Mouse (Mus musculus): Measurements from ENCODE around the gene Polr2l. TPM values are rescaled to one million over a fixed set of nuclear protein-coding genes. Genes with fewer than 3 reads are reported as not detected.

Gene Polr2l
- polyA plus RNA-seq, 1 experiment from 2014 or later, result 83.8 TPM

DNA sequence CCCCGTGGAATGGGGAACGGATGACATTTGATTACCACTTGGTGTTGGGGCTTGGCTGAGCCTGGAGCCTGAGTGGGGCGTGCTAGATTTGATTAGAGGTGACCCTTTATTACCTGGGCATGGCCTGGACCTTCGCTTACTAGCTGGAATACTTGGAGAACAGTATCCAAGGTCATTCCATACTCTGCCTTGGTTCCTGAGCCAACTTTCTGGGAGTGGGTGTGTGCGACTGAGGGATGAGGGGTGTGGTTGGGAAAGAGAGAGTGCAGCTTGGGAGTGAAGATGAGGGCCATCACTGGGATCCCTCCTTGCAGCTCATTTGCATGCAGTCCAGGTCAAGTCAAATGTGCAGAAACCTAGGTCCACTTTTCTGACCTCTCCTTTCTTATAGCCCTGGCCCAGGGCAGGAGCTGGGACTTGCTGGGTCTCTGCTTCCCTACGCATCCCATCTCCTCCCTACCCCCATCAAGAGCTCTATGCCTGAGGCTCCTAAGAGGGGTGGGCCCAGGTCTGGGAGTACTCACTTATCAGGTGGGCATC lies 8.3 kb upstream of the Polr2l start:
- H3K27me3 ChIP-seq (replicated peaks), result no peaks in the 10 kb centered on the region; the same call in 1 of the 2 replicates
- peak overlapping the region; percentile 70 for H3K4me3 ChIP-seq

GRCm38 (mm10) chr7:141482531-141483024 lies 7.6 kb upstream of the Polr2l start:
- peaks cover 41% of the 10 kb centered on the region for H3K4me1 ChIP-seq
- H3K9ac ChIP-seq, result peak overlapping the region; percentile 68
- peak overlapping the region; percentile 89 for H3K4me2 ChIP-seq
- no peaks in the 10 kb centered on the region for H3K9me3 ChIP-seq
- ATAC-seq (replicated peaks), result peak; percentile 23
- H3K36me3 ChIP-seq (replicated peaks), result no peaks in the 10 kb centered on the region
- 7% methylated on average over 11 of the region's 11 CpGs for WGBS
- H3K27ac ChIP-seq, result peak overlapping the region; percentile 74
- peaks cover 4% of the 10 kb centered on the region; the same call in 1 of the 2 replicates for H3K27me3 ChIP-seq (replicated peaks)
- peak overlapping the region; percentile 70 for H3K4me3 ChIP-seq

More for the DNA sequence above, 8.3 kb upstream of the Polr2l start:
- Histone ChIP-seq H3K9me3 (no peaks in the 10 kb centered on the region), H3K27ac (no peak overlapping the region), H3K4me1 (peaks cover 41% of the 10 kb centered on the region), H3K36me3 (replicated peaks) (no peaks in the 10 kb centered on the region), H3K4me2 (peak overlapping the region; percentile 89), H3K9ac (no peak overlapping the region)
- WGBS, result 79% methylated on average over 6 of the region's 6 CpGs
- no peak for ATAC-seq (replicated peaks)

GRCm38 (mm10) chr7:141481498-141482401 lies 6.8 kb upstream of the Polr2l start:
- no peaks in the 10 kb centered on the region for H3K9me3 ChIP-seq
- H3K4me2 ChIP-seq, result peak overlapping the region; percentile 89
- peak; percentile 62 for ATAC-seq (replicated peaks)
- peak overlapping the region; percentile 68 for H3K9ac ChIP-seq
- peak overlapping the region; percentile 70 for H3K4me3 ChIP-seq
- peaks cover 11% of the 10 kb centered on the region for H3K27me3 ChIP-seq (replicated peaks)
- peaks cover 41% of the 10 kb centered on the region for H3K4me1 ChIP-seq
- H3K27ac ChIP-seq, result peak overlapping the region; percentile 74
- H3K36me3 ChIP-seq (replicated peaks), result no peaks in the 10 kb centered on the region
- WGBS, result under 1% methylated on average over 74 of the region's 81 CpGs

DNA sequence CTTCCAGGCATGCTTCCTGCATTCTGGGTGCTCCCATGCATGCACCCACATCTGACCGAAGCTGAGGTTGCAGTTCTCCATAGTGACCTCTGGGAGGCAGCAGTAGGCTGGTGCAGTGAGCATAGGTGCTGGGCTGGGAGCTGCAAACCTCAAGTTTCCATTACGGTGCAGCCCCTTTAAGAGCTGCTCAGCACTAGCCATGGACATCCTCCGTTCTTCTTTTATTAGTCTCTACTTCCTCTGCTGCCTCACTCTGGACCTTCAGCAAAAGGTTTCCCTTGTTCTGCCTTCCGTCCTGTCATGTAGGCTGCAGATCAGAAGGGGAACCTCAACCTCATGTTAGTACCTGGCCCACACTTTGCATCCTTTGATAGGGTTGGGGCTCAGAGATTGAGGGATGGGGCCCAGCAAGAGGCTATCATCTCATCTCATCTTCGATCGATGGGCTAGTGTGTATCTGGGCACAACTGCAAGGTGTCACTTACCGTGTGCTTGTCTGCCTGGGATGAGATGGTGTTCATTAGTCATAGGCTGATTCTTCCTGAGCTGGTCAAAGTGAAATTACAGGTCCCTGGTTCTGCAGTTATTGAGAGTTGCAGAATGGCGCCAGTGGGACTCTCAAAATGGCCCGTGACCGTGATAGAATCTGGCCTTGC lies 6.0 kb upstream of the Polr2l start:
- Histone ChIP-seq H3K36me3 (replicated peaks) (no peaks in the 10 kb centered on the region), H3K9me3 (no peaks in the 10 kb centered on the region), H3K4me2 (peak overlapping the region; percentile 89), H3K9ac (no peak overlapping the region), H3K27ac (peak overlapping the region; percentile 74; the same call in 1 of the 2 replicates), H3K4me3 (peak overlapping the region; percentile 70), H3K27me3 (replicated peaks) (peaks cover 12% of the 10 kb centered on the region), H3K4me1 (peaks cover 45% of the 10 kb centered on the region)
- ATAC-seq (replicated peaks), result peak; percentile 43; the same call in 1 of the 2 replicates
- WGBS, result 8% methylated on average over 10 of the region's 10 CpGs

GRCm38 (mm10) chr7:141478270-141478748 lies 3.4 kb upstream of the Polr2l start:
- Histone ChIP-seq H3K36me3 (replicated peaks) (no peaks in the 10 kb centered on the region), H3K4me1 (peaks cover 47% of the 10 kb centered on the region), H3K27ac (no peak overlapping the region), H3K9ac (no peak overlapping the region), H3K9me3 (no peaks in the 10 kb centered on the region), H3K4me3 (no peak overlapping the region), H3K27me3 (replicated peaks) (peaks cover 12% of the 10 kb centered on the region), H3K4me2 (no peak overlapping the region)
- 69% methylated on average over 5 of the region's 5 CpGs for WGBS
- no peak for ATAC-seq (replicated peaks)

DNA sequence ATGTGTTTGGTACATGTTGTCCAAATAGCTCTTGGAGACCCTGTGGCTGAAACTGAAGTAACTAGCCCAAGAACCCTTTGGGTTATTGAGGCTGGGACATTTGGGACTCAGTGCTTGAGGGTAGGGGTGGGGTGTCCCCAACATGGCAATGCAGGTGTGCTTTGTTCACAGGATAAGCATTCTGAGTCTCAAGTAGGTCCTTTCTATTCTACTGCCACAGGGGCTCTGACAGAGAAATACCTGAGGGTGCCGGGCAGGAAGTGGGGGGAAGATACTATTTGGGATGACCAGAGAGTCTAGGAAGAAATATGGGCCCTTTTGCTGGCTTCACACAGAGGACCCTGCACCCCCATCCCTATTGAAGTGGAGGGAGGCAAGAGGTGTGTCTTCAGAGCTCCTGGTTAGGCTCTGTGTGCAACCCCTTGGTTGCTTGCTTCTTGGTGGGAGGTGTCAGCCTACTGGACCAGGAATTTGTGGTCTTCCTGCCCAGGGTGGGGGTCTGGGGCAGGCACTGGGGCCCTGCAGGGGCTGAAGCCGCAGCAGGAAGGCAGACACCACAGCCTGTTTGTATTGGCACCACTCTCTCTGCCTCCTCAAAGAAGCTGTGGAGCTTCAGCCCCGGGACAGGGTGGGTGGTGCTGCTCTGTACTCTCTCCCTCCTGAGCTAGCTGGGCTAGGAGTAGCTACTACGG lies 2.8 kb upstream of the Polr2l start:
- Histone ChIP-seq H3K4me2 (no peak overlapping the region), H3K36me3 (replicated peaks) (peaks cover 2% of the 10 kb centered on the region; the same call in 1 of the 2 replicates), H3K27ac (no peak overlapping the region), H3K9me3 (no peaks in the 10 kb centered on the region), H3K9ac (no peak overlapping the region), H3K4me3 (no peak overlapping the region), H3K4me1 (peaks cover 42% of the 10 kb centered on the region), H3K27me3 (replicated peaks) (peaks cover 12% of the 10 kb centered on the region)
- WGBS, result 79% methylated on average over 4 of the region's 4 CpGs
- no peak for ATAC-seq (replicated peaks)

DNA sequence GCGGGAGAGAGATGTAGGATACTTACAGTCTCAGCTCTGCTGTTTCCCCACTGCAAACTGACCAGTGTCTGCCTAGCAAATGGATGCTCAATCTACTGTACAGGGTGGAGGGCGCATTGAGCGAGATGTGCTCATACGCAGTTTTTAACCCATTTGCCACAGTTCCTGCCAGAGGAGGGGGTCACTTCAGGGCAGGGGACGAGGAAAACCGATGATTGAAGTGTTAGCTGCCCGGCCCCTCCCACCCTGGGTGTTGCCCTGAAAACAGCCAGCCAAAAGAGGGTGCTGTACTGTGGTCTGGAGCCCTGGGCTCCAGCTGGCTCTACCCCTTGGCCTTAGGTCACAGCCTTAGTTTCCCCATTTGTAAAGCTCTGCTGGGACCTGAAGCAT lies 2.0 kb upstream of the Polr2l start:
- ATAC-seq (replicated peaks), result no peak

DNA sequence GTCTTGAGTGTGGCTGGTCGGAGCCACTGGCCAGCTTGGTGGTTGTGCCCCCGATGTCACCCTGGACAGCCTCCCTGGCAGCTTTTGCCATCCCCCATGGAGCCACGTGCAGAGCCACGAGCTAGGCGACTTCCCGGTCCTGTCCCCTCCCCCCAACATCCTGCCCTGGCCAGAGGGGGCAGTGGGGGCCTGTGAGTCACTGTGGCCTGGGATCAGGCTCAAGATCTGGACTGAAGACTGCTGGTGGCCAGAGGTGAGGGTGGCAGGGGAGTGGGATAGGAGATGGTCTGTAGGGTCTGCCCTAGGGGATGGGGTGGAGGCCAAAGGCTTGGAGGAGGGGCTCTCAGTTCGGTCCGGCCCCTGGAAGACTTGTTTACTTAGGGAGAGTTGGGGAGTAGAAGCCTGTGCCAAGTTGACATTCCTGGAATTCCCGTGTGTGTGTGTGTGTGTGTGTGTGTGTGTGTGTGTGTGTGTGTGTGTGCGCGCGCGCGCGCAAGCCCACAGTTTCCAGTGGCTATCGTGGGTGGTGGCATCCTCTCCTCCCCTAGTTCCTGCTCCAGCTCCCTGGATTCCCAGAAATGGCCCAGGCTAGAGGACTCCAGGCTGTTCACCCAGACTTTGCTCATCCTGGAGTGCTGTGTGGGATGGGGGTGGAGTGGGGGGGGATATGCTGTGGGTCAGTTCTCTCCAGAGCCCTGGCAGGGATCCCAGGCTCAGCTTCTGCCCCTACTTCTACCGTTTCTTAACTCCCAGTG lies 1.5 kb upstream of the Polr2l start:
- no peak for ATAC-seq (replicated peaks)
- H3K4me1 ChIP-seq, result peaks cover 32% of the 10 kb centered on the region
- no peaks in the 10 kb centered on the region for H3K9me3 ChIP-seq
- H3K4me3 ChIP-seq, result peak overlapping the region; percentile 78
- peaks cover 12% of the 10 kb centered on the region for H3K27me3 ChIP-seq (replicated peaks)
- peak overlapping the region; percentile 57; the same call in 1 of the 2 replicates for H3K27ac ChIP-seq
- H3K9ac ChIP-seq, result no peak overlapping the region
- peaks cover 6% of the 10 kb centered on the region for H3K36me3 ChIP-seq (replicated peaks)
- peak overlapping the region; percentile 81 for H3K4me2 ChIP-seq
- 7% methylated on average over 17 of the region's 17 CpGs for WGBS

More for the DNA sequence above, 2.0 kb upstream of the Polr2l start:
- Histone ChIP-seq H3K27ac (0 out of 2 replicates have a peak overlapping the region, but pooled peaks have one; percentile 57), H3K36me3 (replicated peaks) (peaks cover 4% of the 10 kb centered on the region; the same call in 1 of the 2 replicates), H3K9me3 (no peaks in the 10 kb centered on the region), H3K9ac (no peak overlapping the region), H3K27me3 (replicated peaks) (peaks cover 12% of the 10 kb centered on the region), H3K4me1 (peaks cover 36% of the 10 kb centered on the region), H3K4me3 (0 out of 2 replicates have a peak overlapping the region, but pooled peaks have one; percentile 78), H3K4me2 (peak overlapping the region; percentile 81; the same call in 1 of the 2 replicates)
- 30% methylated on average over 7 of the region's 7 CpGs for WGBS

GRCm38 (mm10) chr7:141475805-141476158 lies 850 bp upstream of the Polr2l start:
- peak overlapping the region; percentile 78 for H3K4me3 ChIP-seq
- peak overlapping the region; percentile 81 for H3K4me2 ChIP-seq
- peak overlapping the region; percentile 57; the same call in 1 of the 2 replicates for H3K27ac ChIP-seq
- ATAC-seq (replicated peaks), result no peak
- H3K36me3 ChIP-seq (replicated peaks), result peaks cover 11% of the 10 kb centered on the region
- peaks cover 12% of the 10 kb centered on the region for H3K27me3 ChIP-seq (replicated peaks)
- peaks cover 26% of the 10 kb centered on the region for H3K4me1 ChIP-seq
- H3K9me3 ChIP-seq, result no peaks in the 10 kb centered on the region
- H3K9ac ChIP-seq, result peak overlapping the region; percentile 76; the same call in 1 of the 2 replicates
- WGBS, result 1% methylated on average over 12 of the region's 12 CpGs

DNA sequence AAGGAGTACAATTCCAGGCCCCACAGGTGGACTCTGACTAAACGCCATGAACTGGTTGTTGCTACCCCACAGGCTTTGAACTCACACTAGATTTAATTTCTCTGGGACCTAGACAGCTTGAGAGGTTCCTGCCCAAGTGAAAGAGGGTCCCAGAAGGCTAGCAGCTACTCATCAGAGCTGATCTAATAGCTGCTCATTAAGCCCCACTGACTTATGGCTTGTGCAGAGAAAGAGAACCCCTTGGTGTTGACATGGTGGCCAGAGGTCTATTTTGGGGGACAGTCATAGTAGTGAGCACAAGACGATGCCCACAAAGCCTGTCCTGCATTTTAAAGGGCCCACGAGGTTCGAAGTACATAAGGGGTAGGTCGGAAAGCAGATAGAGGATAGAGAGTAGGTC lies 772 bp downstream of the Polr2l start:
- Histone ChIP-seq H3K4me3 (peak overlapping the region; percentile 78), H3K9ac (peak overlapping the region; percentile 76), H3K4me1 (peaks cover 31% of the 10 kb centered on the region), H3K27ac (0 out of 2 replicates have a peak overlapping the region, but pooled peaks have one; percentile 87), H3K9me3 (no peaks in the 10 kb centered on the region), H3K27me3 (replicated peaks) (peaks cover 12% of the 10 kb centered on the region), H3K36me3 (replicated peaks) (peaks cover 14% of the 10 kb centered on the region), H3K4me2 (peak overlapping the region; percentile 81)
- no peak for ATAC-seq (replicated peaks)
- WGBS, result 6% methylated on average over 5 of the region's 5 CpGs

DNA sequence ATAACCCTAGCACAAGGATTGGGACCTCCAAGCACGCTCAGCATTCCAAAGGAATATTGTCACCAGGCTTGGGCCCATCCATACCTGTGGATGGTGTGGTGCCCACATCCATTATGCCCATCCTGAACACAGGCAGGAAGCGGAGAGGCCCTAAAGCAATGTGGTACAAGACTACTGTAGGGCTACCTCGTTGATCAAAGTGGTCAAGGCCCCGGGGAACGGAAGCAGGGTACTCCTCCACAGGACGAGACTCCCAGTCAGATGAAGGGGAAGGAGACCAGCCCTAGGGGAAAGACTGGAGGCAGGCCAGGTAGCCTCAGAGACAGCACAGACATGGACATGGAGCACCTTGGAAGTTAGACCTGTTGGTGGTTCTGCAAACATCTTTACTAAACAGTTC lies 2.2 kb downstream of the Polr2l start:
- no peak overlapping the region for H3K4me2 ChIP-seq
- H3K4me1 ChIP-seq, result peaks cover 45% of the 10 kb centered on the region
- H3K9me3 ChIP-seq, result no peaks in the 10 kb centered on the region
- ATAC-seq (replicated peaks), result no peak
- H3K27ac ChIP-seq, result no peak overlapping the region
- H3K36me3 ChIP-seq (replicated peaks), result peaks cover 14% of the 10 kb centered on the region
- no peak overlapping the region for H3K4me3 ChIP-seq
- H3K9ac ChIP-seq, result no peak overlapping the region
- peaks cover 10% of the 10 kb centered on the region for H3K27me3 ChIP-seq (replicated peaks)
- 89% methylated on average over 6 of the region's 6 CpGs for WGBS
